Mouse (Mus musculus): ENCODE results near the gene Ralgps1.

The Ralgps1 gene

GRCm38 (mm10) chr2:33249922-33250633, 121.2 kb downstream of the Ralgps1 start:
- in situ Hi-C loops (cut with MboI; ENCODE audit: low sequenced_read_pairs) = no loop called here

GRCm38 (mm10) chr2:33248549-33248948, 122.7 kb downstream of the Ralgps1 start:
- in situ Hi-C loops (cut with MboI; ENCODE audit: low sequenced_read_pairs) = no loop called here

- in situ Hi-C loops (cut with MboI; ENCODE audit: low sequenced_read_pairs) = no loop called here
These were observed 124.4 kb downstream of the Ralgps1 start for GRCm38 (mm10) chr2:33246841-33247240.

GRCm38 (mm10) chr2:33245350-33245749, 125.9 kb downstream of the Ralgps1 start:
- in situ Hi-C loops (cut with MboI; ENCODE audit: low sequenced_read_pairs) = no loop called here

- in situ Hi-C loops (cut with MboI; ENCODE audit: low sequenced_read_pairs) = no loop called here
These were observed 126.4 kb downstream of the Ralgps1 start for GRCm38 (mm10) chr2:33244880-33245279.

- in situ Hi-C loops (cut with MboI; ENCODE audit: low sequenced_read_pairs) = no loop called here
These were observed 133.7 kb downstream of the Ralgps1 start for GRCm38 (mm10) chr2:33237581-33237980.

- in situ Hi-C loops (cut with MboI; ENCODE audit: low sequenced_read_pairs) = no loop called here
These were observed 136.4 kb downstream of the Ralgps1 start for GRCm38 (mm10) chr2:33234848-33235247.

GRCm38 (mm10) chr2:33233856-33234255, 137.4 kb downstream of the Ralgps1 start:
- in situ Hi-C loops (cut with MboI; ENCODE audit: low sequenced_read_pairs) = no loop called here

- in situ Hi-C loops (cut with MboI; ENCODE audit: low sequenced_read_pairs) = no loop called here
These were observed 138.3 kb downstream of the Ralgps1 start for GRCm38 (mm10) chr2:33232782-33233570.

- in situ Hi-C loops (cut with MboI; ENCODE audit: low sequenced_read_pairs) = no loop called here
These were observed 139.5 kb downstream of the Ralgps1 start for GRCm38 (mm10) chr2:33231788-33232187.

- in situ Hi-C loops (cut with MboI; ENCODE audit: low sequenced_read_pairs) = no loop called here
These were observed 140.6 kb downstream of the Ralgps1 start for GRCm38 (mm10) chr2:33230701-33231100.

GRCm38 (mm10) chr2:33228551-33228950, 142.7 kb downstream of the Ralgps1 start:
- in situ Hi-C loops (cut with MboI; ENCODE audit: low sequenced_read_pairs) = no loop called here

- in situ Hi-C loops (cut with MboI; ENCODE audit: low sequenced_read_pairs) = no loop called here
These were observed 143.2 kb downstream of the Ralgps1 start for GRCm38 (mm10) chr2:33228077-33228476.

GRCm38 (mm10) chr2:33225921-33226320, 145.4 kb downstream of the Ralgps1 start:
- in situ Hi-C loops (cut with MboI; ENCODE audit: low sequenced_read_pairs) = no loop called here

GRCm38 (mm10) chr2:33223656-33224358, 147.5 kb downstream of the Ralgps1 start:
- in situ Hi-C loops (cut with MboI; ENCODE audit: low sequenced_read_pairs) = no loop called here

GRCm38 (mm10) chr2:33222480-33222879, 148.8 kb downstream of the Ralgps1 start:
- in situ Hi-C loops (cut with MboI; ENCODE audit: low sequenced_read_pairs) = no loop called here

GRCm38 (mm10) chr2:33221339-33221900, 149.9 kb downstream of the Ralgps1 start:
- in situ Hi-C loops (cut with MboI; ENCODE audit: low sequenced_read_pairs) = no loop called here

GRCm38 (mm10) chr2:33220674-33221338, 150.5 kb downstream of the Ralgps1 start:
- in situ Hi-C loops (cut with MboI; ENCODE audit: low sequenced_read_pairs) = no loop called here

- in situ Hi-C loops (cut with MboI; ENCODE audit: low sequenced_read_pairs) = no loop called here
These were observed 151.0 kb downstream of the Ralgps1 start for GRCm38 (mm10) chr2:33220246-33220645.

- in situ Hi-C loops (cut with MboI; ENCODE audit: low sequenced_read_pairs) = no loop called here
These were observed 151.6 kb downstream of the Ralgps1 start for GRCm38 (mm10) chr2:33219637-33220036.
